In genomic region chr1:54194954-54195305, GRCm38 (mm10) we compare ENCODE assay signal across 7 mouse cellular contexts. TPM values are rescaled to one million over a fixed set of nuclear protein-coding genes. Genes with fewer than 3 reads are reported as not detected.
DNase-seq lines count a peak whose midpoint lies in the region; ATAC-seq and TF ChIP-seq lines count a peak whose summit lies in the region.

TSS of gene Hecw2 (minus strand) at chr1:54195168.

- H3K9ac ChIP-seq in heart, embryonic 15.5 days, result peak within 1 kb of the TSS; percentile 85
- H3K9ac ChIP-seq in lung, embryonic 16.5 days (ENCODE audit: low read length), result peak within 1 kb of the TSS; percentile 67

- H3K27ac ChIP-seq in embryonic fibroblast, embryonic 13.5 days (ENCODE audit: insufficient read depth, low read length), result no peak within 1 kb of the TSS
- peak within 1 kb of the TSS; percentile 82 for H3K27ac ChIP-seq in heart, embryonic 15.5 days
- peak within 1 kb of the TSS; percentile 95 for H3K27ac ChIP-seq in layer of hippocampus, adult 2 months
- 0 out of 2 replicates have a peak within 1 kb of the TSS, but pooled peaks have one; percentile 17 for H3K27ac ChIP-seq in lung, embryonic 16.5 days (ENCODE audit: low read length)

- no peaks in the 10 kb centered on the region; the same call in 1 of the 2 replicates for H3K27me3 ChIP-seq in heart, embryonic 15.5 days
- peaks cover 4% of the 10 kb centered on the region for H3K27me3 ChIP-seq in lung, embryonic 16.5 days (ENCODE audit: control insufficient read depth, insufficient read depth, low read depth, low read length)

- H3K9me3 ChIP-seq in heart, embryonic 15.5 days (replicated peaks), result no peaks in the 10 kb centered on the region
- H3K9me3 ChIP-seq in lung, embryonic 16.5 days (ENCODE audit: control insufficient read depth, low read length), result no peaks in the 10 kb centered on the region; the same call in 1 of the 2 replicates

- under 1% methylated on average over 38 of the region's 38 CpGs for WGBS in heart, embryonic 15.5 days
- WGBS in lung, embryonic 16.5 days, result under 1% methylated on average over 37 of the region's 38 CpGs

- peak; percentile 79 for ATAC-seq in heart, embryonic 15.5 days (replicated peaks; ENCODE audit: insufficient number of reproducible peaks, insufficient read depth, low FRiP score, low read depth)
- ATAC-seq in lung, embryonic 16.5 days (ENCODE audit: low read depth), result peak; percentile 89

- TF ChIP-seq CTCF in embryonic fibroblast, embryonic 13.5 days (IDR thresholded peaks at IDR 0.05; ENCODE audit: borderline replicate concordance, insufficient read depth, low read length), result no peak
- TF ChIP-seq CTCF in layer of hippocampus, adult 2 months (conservative IDR thresholded peaks at IDR 0.05), result 0 out of 2 replicates have a peak, but pooled peaks have one; percentile 10

- DNase-seq in ES-CJ7 (ENCODE audit: low read depth, low spot score), result peak; percentile 47
- DNase-seq in adrenal gland, postnatal 10 days, result peak; percentile 50
- peak in 1 of 2 experiments; percentile 36 for DNase-seq in layer of hippocampus, adult 2 months (ENCODE audit: low spot score in 2 of 2)
- peak; percentile 65 for DNase-seq in right cerebral cortex, postnatal 25 days

- TF ChIP-seq POLR2A in embryonic fibroblast, embryonic 13.5 days (IDR thresholded peaks at IDR 0.05; ENCODE audit: low read depth, low read length), result no peak; the same call in 1 of the 2 replicates

- no peaks in the 10 kb centered on the region for H3K36me3 ChIP-seq in heart, embryonic 15.5 days
- H3K36me3 ChIP-seq in lung, embryonic 16.5 days (ENCODE audit: control insufficient read depth, insufficient read depth, low read length), result no peaks in the 10 kb centered on the region

- H3K4me3 ChIP-seq in embryonic fibroblast, embryonic 13.5 days (ENCODE audit: insufficient read depth, low read length), result peak within 1 kb of the TSS; percentile 55
- peak within 1 kb of the TSS; percentile 95 for H3K4me3 ChIP-seq in heart, embryonic 15.5 days
- peak within 1 kb of the TSS; percentile 81 for H3K4me3 ChIP-seq in layer of hippocampus, adult 2 months
- peak within 1 kb of the TSS; percentile 68 for H3K4me3 ChIP-seq in lung, embryonic 16.5 days (ENCODE audit: low read length)

- H3K4me2 ChIP-seq in heart, embryonic 15.5 days, result peak within 1 kb of the TSS; percentile 82
- H3K4me2 ChIP-seq in lung, embryonic 16.5 days (ENCODE audit: low read depth, low read length), result peak within 1 kb of the TSS; percentile 94

- no peaks in the 10 kb centered on the region for H3K4me1 ChIP-seq in embryonic fibroblast, embryonic 13.5 days (ENCODE audit: control insufficient read depth, insufficient read depth, low read length)
- H3K4me1 ChIP-seq in heart, embryonic 15.5 days (replicated peaks), result peaks cover 6% of the 10 kb centered on the region
- peaks cover 3% of the 10 kb centered on the region; the same call in 1 of the 2 replicates for H3K4me1 ChIP-seq in lung, embryonic 16.5 days (replicated peaks; ENCODE audit: control insufficient read depth, insufficient read depth, low read length)

RNA-seq across cellular contexts. Expression of gene Hecw2, which starts in this region (rescaled TPM):
- total RNA-seq in adrenal gland, postnatal 10 days (2021), result 10 to 100 TPM in 1 of 2 experiments, 1 to 10 TPM in 1; 8.9 to 13.0 TPM
- 5.2 and 6.6 TPM in 2 replicates for polyA plus RNA-seq in embryonic fibroblast, embryonic 13.5 days (2011; ENCODE audit: insufficient read length, low read depth, missing spikeins)
- 4.5 and 5.2 TPM in 2 replicates for polyA plus RNA-seq in heart, embryonic 15.5 days (2015; fragmentation: Nextera tagmentation; extraction: Ambion mirVana)
- 10 to 100 TPM; 22.2 to 26.5 TPM for total RNA-seq in layer of hippocampus, adult 2 months (2021)
- polyA plus RNA-seq in lung, embryonic 16.5 days (2015; fragmentation: Nextera tagmentation; extraction: Ambion mirVana), result 4.8 and 5.8 TPM in 2 replicates
